Mouse (Mus musculus) lung, postnatal 4 days (tissue): ENCODE data around the gene Rcor3.

Source experiments
- DNase-seq, 2 experiments: peaks; one replicate each; pipeline ENCODE4 v3.0.0; 2021

The Rcor3 gene

DNA sequence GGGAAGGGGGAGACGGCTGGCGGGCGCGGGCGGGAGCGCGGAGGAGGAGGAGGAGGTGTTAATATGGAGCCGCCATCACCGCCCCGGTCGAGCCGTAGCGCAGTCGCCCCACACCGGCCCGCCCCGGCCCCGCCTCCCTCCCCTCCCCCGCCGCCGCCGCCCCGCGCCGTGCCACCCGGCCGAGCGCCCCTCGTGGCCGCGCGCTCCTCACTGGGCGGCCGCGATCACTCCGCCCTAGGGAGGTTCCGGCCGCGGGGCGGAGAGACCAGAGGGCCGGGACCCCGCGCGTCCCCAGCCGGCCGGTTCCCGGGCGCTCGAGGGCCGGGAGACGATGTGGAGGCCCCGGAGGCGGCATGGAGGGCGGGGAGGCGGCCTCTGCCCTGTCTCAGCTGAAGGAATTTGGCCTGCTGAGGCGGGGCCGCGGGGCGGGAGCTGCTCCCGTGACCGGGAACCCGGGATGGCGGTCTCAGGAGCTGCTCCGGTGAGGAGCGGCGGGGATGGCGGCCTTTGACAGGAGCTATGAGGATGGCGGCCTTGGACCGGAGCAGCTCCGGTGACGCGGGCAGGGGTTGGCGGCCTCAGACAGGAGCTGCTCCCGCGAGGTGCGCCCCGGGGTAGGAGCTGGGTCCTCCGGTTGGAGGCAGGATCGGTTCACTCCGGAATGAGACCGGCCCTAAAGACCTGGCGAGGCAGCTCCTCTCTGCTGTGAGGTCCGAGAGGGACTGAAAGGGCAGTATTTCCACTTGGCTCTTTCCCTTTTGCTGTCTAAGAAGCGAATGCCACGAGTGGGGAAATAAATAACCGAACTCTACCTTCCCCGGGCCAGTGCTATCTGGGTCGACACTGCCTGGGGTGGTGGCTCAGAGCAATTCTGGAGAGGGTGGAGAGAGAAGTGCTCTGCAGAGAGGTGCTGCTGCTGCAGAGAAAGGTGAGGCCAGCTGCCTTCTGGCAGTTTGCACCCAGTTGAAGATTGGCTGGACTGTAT is at the start of gene Rcor3:
TSS of gene Rcor3 (minus strand) at position 137 of the 985 bp plus-strand sequence.
- DNase-seq, result peak; percentile 86 to 93

DNA sequence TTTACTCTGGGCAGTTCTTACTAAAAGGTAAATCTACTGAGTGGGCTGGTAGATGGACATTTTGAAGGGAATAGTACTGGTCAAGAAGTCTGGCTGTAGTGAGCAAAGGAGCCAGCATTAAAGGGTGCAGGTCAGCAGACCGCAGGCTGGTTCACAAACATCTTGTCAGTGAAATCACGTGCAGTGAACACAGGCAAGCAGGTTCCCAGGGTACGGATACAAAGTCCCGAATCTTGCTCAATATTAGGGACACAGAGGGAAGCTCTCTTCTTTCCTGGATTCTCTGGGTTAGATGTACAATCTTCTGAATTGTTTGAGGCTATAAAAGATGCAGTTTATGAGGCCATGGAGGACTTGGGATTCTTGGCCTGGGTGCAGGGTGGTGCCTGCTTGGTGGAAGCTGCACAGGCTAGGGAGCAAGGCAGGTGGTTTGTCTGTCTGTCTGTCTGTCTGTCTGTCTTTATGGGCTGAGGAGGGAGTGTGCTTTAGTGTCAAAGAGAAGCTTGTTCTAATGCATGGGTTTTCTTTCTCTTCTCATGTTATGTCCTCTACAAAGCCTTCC is 43.9 kb upstream of the Rcor3 start:
- no peak for DNase-seq

DNA sequence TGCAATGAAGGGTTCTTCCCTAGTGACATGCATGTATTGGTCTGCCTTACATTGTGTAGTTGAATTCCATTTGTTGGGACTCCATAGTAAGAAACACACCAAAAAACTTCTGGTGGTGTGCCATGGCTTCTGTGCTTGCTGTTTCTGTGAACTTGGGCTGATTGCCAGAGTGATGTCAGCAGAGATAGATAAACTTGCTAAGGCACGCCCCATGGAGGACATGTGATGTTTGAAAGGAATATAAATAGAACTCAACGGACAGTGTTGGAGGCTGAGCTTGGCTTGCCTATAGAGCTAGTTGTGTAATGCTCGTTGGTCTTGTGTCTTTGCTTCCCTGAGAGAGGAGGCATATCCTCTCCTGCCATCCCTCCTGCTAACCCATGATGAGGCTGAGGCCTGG is 42.0 kb upstream of the Rcor3 start:
- DNase-seq, result no peak

DNA sequence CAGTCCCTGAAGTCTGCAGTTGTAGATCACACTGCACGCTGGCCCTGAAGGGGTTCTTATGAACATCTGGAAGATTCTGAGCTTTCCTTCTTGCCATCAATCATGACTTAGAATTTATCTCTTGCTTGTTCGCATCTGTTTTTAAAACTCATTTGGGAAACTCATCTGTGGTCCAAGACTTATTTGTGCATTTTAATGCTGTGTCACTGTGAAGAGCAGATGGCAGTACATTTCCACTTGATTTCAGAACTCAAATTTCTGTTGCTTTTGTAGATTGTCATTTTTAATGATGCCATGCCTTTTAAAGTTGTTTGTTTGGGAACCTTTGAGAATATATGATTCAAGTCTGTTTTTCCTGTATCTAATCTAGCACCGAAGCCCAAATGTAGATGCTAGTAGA is 33.6 kb upstream of the Rcor3 start:
- no peak for DNase-seq

DNA sequence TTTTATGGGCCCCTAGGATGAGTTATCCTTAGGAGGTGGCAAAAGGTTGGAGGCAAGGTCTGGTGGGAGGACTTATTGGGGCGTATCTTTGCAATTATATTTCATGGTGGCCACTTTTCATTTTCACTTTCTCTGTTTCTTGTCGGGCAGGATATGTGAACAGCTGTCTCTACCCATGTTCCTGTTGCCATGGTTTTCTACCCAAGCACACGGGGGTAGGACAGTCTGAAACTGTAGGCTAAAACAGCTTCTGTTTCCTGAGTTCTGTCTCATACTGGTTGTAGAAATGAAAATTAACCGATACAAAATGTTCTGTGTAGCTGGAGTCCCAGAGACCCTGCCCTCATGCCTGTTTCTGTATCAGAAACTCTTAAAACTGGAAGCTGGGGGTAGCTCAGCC is 13.3 kb upstream of the Rcor3 start:
- DNase-seq, result no peak

DNA sequence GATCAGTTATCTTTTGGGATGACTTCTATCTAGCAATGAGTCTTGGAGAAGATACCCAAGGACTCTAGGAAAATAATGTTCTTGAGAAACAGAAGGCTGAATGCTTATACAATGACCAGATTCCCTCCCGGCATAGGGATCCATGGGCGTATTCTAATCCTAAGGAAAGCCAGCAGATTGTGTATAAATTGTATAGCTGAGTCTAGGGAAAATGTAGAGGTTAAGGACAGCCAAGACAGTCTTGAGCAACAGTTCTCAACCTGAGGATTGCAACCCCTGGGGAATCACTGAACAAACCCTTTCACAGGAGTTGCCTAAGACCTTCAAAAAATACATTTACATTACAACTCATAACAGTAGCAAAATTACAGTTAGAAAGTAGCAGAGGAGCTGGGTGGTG is 2.5 kb upstream of the Rcor3 start:
- no peak for DNase-seq

DNA sequence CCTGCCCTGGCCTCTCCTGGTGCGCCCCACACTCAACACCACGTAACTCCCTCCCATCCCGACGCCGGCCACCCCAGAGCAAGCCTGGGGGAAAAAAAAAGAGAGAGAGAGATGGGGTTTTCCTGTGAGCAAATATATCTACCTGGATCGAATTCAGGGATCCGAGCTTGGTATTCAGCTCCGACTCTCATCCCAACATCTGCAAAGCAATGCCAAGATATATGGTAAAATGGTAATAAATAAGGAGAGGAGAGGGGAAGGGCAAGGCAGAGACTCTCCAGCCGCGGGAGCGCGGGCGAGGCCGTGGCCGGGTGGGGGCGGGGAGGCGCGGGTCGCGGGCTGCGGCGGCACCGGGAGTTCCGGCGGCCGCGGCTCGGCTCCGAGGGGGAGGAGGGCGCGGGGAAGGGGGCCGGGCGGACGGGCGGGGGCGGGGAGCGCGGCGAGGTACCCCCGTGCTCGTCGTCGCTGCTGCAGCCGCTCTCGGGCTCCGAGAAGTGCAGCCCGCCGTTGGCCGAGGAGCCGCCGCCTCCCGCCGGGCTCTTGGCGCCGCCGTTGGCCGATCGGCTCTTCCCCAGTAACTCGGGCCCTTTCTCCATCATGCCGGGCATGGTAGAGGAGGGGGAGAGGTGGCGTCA is 454 bp downstream of the Rcor3 start:
- DNase-seq, result no peak

DNA sequence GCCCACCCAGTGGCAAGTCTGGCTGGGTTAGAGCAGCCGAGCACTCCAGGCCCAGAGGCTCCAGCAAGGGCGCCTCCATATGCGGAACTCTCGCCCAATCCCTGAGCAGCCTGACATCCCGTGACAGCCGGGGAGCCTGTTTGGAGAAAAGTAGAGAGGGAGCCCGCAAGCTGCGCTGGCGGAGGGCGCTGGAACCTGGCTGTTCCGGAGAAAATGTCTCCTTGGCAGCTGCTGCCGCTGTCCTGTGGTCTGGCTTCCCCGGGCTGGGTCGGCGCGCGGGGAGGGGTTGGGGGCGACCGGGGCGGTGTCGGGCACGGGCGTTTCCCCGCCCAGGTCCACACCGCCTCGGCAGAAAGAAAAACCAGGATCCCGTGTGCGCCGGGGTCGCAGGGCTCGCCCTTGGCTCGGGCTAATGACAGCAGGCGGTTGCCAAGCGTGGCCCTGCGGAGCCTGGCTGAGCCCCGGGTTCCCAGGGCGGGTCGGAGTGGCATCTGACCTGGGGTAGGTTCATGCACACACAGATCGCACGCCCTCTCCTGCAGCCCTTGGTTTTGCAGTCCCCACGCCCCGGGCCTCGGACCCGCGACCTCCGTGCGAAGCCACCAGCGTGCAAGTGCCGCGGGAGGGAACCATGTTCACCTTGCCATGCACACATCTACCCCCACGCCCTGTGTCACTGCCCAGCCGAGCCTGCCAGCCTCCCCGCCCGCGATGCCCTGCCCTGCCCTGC is 1.1 kb downstream of the Rcor3 start:
- DNase-seq, result peak; percentile 84 to 92

DNA sequence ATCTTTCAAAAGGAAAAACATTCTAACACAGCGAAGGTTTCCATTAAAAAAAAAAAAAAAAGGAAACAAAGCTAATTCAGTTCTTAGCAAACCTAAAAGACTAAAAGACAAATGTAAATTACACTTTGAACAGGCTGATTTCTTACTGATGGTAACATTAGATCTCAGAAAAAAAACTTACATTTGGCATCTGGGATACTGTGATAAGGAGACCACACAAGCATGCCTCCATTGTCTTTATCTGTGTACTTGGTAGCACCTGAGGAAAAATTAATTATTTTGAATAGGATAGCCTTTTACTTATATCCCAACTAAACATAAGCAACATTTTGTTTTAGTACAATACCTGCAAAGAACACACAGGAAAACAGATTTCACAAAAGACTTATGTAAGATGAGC is 7.7 kb downstream of the Rcor3 start:
- DNase-seq, result no peak

DNA sequence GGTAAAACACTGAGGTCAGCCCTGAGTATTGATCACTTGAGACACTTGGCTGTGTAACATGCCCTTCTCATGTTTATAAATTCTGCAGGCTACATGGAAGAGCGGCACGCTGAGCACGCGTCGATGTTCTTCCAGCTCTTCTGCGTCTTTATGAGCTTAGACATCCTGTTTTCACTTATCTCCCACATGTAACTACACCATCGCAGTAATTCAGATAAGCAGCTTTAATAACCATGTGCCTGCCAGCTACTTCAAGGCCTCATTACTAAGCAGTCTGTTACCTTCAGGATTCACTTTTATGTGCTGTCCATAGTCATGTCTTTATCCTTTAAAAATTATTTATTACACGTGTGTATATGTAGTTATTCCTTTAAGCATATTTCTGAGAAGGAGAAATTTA is 9.5 kb downstream of the Rcor3 start:
- no peak for DNase-seq

DNA sequence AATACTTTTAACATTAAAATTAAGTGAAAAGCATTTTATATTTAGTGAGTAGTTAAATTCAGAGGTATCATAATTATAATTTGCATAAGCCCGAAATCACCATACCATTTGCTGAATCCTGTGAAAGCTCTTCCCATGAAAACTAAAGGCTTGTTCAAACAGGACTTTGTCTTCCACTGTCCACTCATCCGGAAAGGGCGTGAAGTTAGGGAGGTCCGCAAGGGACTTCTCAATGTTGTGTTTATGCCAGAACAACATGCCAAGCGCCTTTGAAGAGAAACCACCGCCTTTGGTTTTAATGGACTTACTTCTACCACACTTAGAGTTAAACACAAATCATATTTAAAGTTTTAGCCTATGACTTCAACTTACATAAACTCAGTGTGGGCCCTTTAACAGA is 12.1 kb downstream of the Rcor3 start:
- no peak for DNase-seq

DNA sequence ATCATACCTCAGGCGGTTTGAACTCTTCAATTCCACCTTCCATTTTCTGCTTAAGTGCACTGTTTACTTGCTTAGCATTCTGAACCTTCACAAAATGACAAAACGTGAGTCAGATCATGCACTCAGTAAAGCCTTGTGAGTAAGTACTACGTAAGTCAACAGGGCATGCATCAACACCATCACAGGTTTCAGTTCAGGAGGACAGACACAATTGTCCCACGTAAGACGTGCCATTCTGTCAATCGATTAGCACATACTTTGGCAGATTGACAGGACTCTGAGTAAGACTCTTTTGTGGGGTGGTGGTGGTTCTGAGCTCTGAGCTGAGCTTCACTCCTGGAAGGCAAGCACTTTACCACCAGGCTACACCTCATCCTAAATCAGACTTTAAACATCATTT is 21.6 kb downstream of the Rcor3 start:
- DNase-seq, result no peak

DNA sequence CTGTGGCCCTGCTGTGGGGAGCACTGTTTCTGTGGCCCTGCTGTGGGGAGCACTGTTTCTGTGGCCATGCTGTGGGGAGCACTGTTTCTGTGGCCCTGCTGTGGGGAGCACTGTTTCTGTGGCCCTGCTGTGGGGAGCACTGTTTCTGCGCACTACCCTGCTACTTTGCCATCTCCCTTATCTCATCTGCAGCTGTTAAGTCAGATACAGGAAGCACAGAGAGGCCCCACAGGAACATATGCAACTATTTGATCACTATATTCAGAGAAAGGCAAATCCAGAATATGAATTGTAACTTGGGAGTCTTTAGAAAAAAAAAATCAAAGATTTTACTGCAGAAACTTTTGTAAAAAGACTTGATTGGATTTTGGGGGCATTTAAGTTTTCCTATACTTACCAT is 22.5 kb downstream of the Rcor3 start:
- DNase-seq, result no peak

DNA sequence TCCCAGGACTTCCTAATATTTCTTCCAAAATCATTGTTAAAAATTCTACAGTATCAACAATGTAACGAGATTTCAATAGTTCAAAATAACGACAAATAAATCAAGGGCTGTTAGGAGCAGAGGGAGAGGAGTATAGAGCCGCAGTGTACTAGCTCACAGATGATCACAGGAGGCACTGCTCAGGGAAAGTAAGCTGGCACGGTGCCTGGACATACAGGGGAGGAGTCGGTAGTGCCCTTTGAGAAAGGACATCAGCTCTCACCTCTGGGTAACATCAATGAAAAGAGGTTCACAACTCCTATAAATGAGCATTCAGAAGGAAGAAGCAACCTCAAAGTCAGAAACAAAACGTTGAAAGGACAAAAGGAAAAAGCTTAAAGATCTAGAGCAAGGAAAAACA is 28.7 kb downstream of the Rcor3 start:
- no peak for DNase-seq

DNA sequence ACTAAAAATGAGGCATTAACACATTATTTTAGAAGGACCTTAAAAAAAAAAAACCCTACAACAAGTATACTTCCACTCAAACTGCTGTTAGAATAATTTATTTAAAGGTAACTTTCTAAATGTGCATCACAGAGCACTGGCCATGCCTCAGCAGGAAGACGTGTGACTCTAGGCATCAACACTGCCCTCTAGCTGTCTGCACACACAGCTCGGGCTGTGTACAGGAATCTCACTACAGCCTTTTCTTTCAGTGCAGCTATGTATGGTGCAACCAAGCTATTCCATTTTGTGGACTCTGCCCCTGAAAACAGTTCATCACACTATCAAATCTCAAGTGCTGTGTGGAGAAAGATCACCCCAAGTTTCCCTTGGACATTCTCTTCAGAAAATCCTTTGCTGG is 30.5 kb downstream of the Rcor3 start:
- peak in 1 of 2 experiments; percentile 32 for DNase-seq

DNA sequence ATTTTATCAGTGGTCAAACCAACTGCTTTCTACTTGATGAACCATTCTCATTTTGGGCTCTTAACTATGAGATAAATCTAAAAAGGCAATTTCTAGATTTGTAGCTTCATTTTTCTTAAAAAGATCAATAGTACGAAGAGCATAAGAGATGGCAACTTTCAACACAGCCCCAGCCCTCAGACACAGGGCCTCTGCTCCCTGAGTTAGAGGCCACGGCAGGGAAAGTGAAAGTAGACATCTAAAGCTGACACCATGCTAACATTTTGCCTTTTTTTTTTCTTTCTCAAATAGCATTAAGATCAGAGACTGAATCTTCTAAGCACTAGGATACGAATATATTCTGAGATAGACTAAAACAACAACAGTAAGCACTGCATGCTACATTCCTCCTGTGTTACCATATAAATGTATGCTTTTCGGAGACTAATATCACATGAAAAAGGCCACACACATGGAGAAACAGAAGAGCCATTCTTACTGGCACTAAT is 31.9 kb downstream of the Rcor3 start:
- no peak for DNase-seq

DNA sequence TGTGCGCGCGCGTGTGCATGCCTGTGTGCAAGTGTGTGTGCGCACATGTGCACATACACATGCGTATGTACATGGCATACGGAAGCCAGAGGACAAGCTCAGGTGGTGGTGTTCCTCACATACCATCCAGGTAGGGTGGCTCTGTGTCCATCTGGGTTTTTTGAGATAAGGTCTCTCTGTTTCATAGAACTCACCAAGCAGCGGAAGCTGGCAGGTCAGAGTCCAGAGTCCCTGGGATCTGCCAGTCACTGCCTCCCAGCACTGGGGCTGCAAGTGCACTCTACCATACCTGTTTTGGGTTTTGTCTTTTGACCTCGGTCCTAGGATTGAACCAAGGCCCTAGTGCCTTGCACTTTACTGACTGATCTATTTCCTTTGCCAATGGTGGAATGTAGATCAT is 33.8 kb downstream of the Rcor3 start:
- no peak for DNase-seq

DNA sequence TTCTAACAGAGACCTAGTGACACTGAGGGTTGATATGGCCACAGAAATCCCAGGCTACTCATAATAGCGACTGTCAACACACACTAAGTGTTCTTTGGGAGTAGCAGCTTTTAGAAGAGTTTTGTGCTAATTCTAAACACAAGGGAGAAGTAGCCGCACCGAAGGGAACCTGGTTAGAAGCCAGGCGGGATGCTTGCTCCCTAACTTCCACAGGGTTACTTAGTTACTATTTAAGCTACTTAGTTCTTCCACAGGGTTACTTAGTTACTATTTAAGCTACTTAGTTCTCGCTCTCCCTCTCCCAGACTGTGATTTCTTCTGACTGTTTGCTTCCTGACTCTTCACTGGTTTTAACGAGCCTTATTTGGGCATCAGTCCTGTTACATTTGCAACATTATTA is 34.7 kb downstream of the Rcor3 start:
- no peak for DNase-seq

DNA sequence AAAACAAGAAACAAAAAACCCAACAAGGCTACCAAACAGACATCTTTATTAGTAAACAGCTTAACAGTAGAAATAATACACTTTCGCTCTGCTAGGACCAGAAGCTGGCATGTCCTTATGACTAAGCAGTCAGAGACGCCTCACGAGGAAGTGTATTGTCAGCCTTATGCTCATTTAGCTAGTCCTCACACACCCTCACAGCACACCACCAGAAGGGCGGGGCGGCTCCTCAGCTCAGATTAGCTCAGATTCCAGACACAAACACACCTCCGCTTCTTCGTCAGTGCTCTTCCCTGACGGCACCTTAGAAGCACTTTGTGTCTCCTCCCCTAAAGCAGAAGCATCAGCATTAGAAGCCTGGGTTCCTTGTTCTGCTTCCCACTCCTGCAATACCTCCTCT is 36.5 kb downstream of the Rcor3 start:
- DNase-seq, result no peak

DNA sequence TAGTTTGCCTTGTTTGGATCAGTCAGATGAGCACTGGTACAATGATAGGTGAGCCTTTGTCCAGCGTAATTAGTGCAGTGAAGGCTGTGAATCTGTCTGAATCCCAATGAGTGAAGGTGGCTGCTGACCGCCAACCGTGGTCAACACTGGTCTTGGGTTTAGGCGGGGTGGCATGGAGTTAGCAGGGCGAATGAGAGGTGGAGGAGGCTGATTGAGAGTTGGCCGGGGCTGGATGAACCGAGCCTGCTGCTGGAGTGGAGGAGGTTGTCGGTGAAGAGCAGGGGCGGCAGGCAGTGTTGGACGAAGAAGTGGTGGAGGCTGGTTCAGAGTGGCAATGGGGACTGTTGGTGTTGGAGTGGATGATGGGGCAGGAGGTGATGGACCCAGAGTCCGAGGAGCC is 37.1 kb downstream of the Rcor3 start:
- no peak for DNase-seq

DNA sequence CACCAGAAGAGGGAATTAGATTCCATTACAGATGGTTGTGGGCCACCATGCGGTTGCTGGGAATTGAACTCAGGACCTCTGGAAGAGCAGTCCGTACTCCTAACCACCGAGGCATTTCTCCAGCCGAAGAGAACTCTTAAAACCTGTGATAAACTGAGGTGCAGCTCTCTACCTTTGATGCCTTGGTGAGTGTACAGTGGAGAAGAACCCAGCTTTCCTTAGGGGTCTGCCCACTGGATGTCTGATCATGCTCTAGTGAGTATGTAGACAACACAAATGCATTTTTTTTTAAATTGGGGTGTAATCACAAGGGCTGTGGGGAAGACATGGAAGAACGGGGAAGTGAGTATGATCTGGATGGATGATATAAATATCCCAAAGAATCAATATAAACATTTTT is 42.2 kb downstream of the Rcor3 start:
- no peak for DNase-seq

DNA sequence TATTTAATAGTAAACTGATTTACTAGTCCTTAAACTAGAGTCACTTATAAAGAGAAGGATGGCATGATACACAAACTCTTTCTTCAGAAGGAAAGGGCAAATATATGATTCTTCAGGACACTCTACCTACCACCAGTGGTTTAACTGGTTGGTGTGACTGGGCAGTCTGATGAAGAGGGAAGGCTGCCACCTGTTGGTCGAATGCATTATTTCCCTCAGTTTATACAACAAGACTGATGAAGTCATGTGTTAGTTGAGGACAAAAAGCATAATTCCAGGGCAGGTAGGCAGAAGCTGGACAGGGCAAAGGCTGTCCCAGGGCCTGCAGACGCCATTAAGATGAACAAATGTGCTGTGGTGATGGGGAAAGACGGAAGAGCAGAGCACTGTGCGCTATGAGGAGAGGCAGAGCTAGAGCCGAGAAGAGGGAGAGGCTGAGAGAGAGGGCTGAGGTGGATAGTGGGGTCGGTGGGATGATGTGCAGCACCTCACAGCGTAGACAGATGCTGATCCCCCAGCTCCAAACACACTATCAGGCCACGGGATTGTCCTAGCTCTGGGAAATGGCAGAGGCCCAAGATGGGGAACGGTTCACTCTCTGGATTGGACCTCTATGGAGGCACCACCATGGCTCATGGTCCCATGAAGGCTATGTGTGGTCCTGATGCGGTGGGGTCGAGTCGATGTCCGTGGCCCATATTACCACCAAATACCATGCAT is 43.3 kb downstream of the Rcor3 start:
- peak in 1 of 2 experiments; percentile 75 for DNase-seq
